Mouse (Mus musculus) testis, adult 2 months (tissue): ENCODE measurements around the gene Slco4c1. TPM values are rescaled to one million over a fixed set of nuclear protein-coding genes. Genes with fewer than 3 reads are reported as not detected.

Experiments used
- H3K27ac ChIP-seq: fragments of 200-500 bp; 2 replicates; pipeline ENCODE4 v1.5.1; 2012; ENCODE audit warnings: low read depth, low read length; ENCODE audit not compliant: control insufficient read depth, insufficient read depth
- H3K27me3 ChIP-seq: fragments of 200-500 bp; 2 replicates; pipeline ENCODE4 v1.6.1; 2012; ENCODE audit warnings: mild to moderate bottlenecking, low read length, moderate library complexity; ENCODE audit not compliant: control insufficient read depth, insufficient read depth
- H3K36me3 ChIP-seq: fragments of 200-500 bp; 2 replicates; pipeline ENCODE4 v1.6.1; 2012; ENCODE audit warnings: mild to moderate bottlenecking, low read length; ENCODE audit not compliant: control insufficient read depth, insufficient read depth
- H3K4me1 ChIP-seq: fragments of 200-500 bp; 2 replicates; pipeline ENCODE4 v1.6.1; 2012; ENCODE audit warnings: low read length; ENCODE audit not compliant: control insufficient read depth, insufficient read depth
- H3K4me3 ChIP-seq: fragments of 200-500 bp; 2 replicates; pipeline ENCODE4 v1.5.1; 2012; ENCODE audit warnings: low read depth, mild to moderate bottlenecking, low read length, moderate library complexity, mixed read lengths; ENCODE audit not compliant: control insufficient read depth
- CTCF ChIP-seq: fragments of 200-500 bp; IDR thresholded peaks from 2 replicates; pipeline ENCODE4 v1.5.1; 2012; ENCODE audit warnings: low read depth, mild to moderate bottlenecking, inconsistent platforms, low read length, moderate library complexity; ENCODE audit not compliant: control insufficient read depth, insufficient read depth, insufficient replicate concordance
- POLR2A ChIP-seq: fragments of 200-500 bp; IDR thresholded peaks from 2 replicates; pipeline ENCODE4 v1.6.1; 2012; ENCODE audit warnings: low read depth, mild to moderate bottlenecking, inconsistent platforms, low read length, moderate library complexity; ENCODE audit not compliant: control insufficient read depth
- polyA plus RNA-seq: library from polyadenylated mRNA; depleted of rRNA; stranded (reverse); fragments of >200 nt; gene quantifications from 2 replicates; pipeline ENCODE4 v1.2.3, GENCODE M21; 2012

Gene Slco4c1
- polyA plus RNA-seq, 1 experiment: not detected

- TF ChIP-seq CTCF: no peak
- H3K36me3 ChIP-seq: no peaks in the 10 kb centered on the region
- no peaks in the 10 kb centered on the region for H3K4me1 ChIP-seq
- H3K27ac ChIP-seq: no peak overlapping the region
- H3K4me3 ChIP-seq: no peak overlapping the region
- no peaks in the 10 kb centered on the region for H3K27me3 ChIP-seq
Measured at GRCm38 (mm10) chr1:96773712-96774111, 98.3 kb downstream of the Slco4c1 start.

GRCm38 (mm10) chr1:96770283-96770682 lies 101.7 kb downstream of the Slco4c1 start:
- TF ChIP-seq POLR2A (no peak), CTCF (no peak)
- no peaks in the 10 kb centered on the region for H3K36me3 ChIP-seq
- no peaks in the 10 kb centered on the region for H3K27me3 ChIP-seq
- H3K4me3 ChIP-seq: no peak overlapping the region
- H3K4me1 ChIP-seq: no peaks in the 10 kb centered on the region
- H3K27ac ChIP-seq: no peak overlapping the region

- Histone ChIP-seq H3K27ac (no peak overlapping the region), H3K4me3 (no peak overlapping the region), H3K27me3 (no peaks in the 10 kb centered on the region), H3K36me3 (no peaks in the 10 kb centered on the region), H3K4me1 (no peaks in the 10 kb centered on the region)
- no peak for TF ChIP-seq CTCF
- TF ChIP-seq POLR2A: no peak
Measured at GRCm38 (mm10) chr1:96768264-96768663, 103.7 kb downstream of the Slco4c1 start.

GRCm38 (mm10) chr1:96766535-96766934 lies 105.4 kb downstream of the Slco4c1 start:
- no peak for TF ChIP-seq POLR2A
- TF ChIP-seq CTCF: no peak
- H3K36me3 ChIP-seq: no peaks in the 10 kb centered on the region
- H3K4me1 ChIP-seq: no peaks in the 10 kb centered on the region
- H3K27ac ChIP-seq: no peak overlapping the region
- H3K27me3 ChIP-seq: no peaks in the 10 kb centered on the region
- no peak overlapping the region for H3K4me3 ChIP-seq
